Mouse (Mus musculus) bone marrow, adult 2 months (tissue): ENCODE results near the gene Ccdc91. TPM values are rescaled to one million over a fixed set of nuclear protein-coding genes. Genes with fewer than 3 reads are reported as not detected.

Experiments used
- H3K27ac ChIP-seq: fragments of 200-500 bp; 2 replicates; pipeline ENCODE4 v1.5.1; 2012; ENCODE audit warnings: low read depth, mild to moderate bottlenecking, control low read depth, inconsistent platforms, low read length; ENCODE audit not compliant: control insufficient read depth, poor library complexity, insufficient read depth
- H3K4me1 ChIP-seq: fragments of 200-500 bp; 2 replicates; pipeline ENCODE4 v1.6.1; 2011; ENCODE audit warnings: low read length; ENCODE audit not compliant: control insufficient read depth, insufficient read depth
- H3K4me3 ChIP-seq: fragments of 200-500 bp; replicated peaks from 2 replicates; pipeline ENCODE3; 2011; ENCODE audit warnings: mild to moderate bottlenecking, low read depth, low read length, control low read depth; ENCODE audit not compliant: control insufficient read depth
- CTCF ChIP-seq: fragments of 200-500 bp; IDR thresholded peaks from 2 replicates; pipeline ENCODE4 v1.5.1; 2011; ENCODE audit warnings: low read length, control low read depth; ENCODE audit not compliant: control insufficient read depth, insufficient read depth
- POLR2A ChIP-seq: fragments of 200-500 bp; IDR thresholded peaks from 2 replicates; pipeline ENCODE4 v1.6.1; 2011; ENCODE audit warnings: low read depth, mild to moderate bottlenecking, control low read depth, low read length, borderline replicate concordance; ENCODE audit not compliant: control insufficient read depth
- WGBS: fragments of 180-500 bp; shearing (Covaris S2); methylation state at CpG from one replicate; pipeline ENCODE4 v1.1.7; 2018; 5-methylcytosine and 5-hydroxymethylcytosine counted together
- polyA plus RNA-seq: library from polyadenylated mRNA; stranded (reverse); fragments of >200 nt; gene quantifications from 2 replicates; pipeline ENCODE4 v1.2.4, GENCODE M21; 2011; ENCODE audit warnings: low replicate concordance; ENCODE audit not compliant: missing spikeins, insufficient read depth, insufficient read length

Gene Ccdc91
- polyA plus RNA-seq, 1 experiment = 5.7 TPM

DNA sequence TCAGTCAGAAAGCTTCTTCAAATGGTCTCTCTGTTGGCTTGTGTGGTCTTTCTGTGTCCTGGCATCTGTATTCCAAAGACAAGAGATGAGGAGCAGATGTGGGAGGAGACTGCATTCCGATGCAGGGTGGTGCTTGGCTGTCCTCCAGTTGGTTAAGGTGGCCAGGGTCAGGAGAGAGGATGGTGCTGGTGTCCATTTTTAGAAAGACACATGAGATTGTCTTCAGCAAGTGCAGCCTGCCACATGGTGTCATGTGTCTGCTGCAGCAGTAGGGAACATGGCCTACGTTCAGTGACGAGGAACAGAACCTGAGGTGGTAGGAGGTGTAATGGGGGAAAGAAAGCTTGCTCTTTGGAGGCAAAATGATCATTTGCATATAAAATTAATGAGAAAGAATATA is 25.8 kb downstream of the Ccdc91 start:
- WGBS = 95% methylated on average over 3 of the region's 3 CpGs
- Histone ChIP-seq H3K4me3 (no peak overlapping the region), H3K4me1 (no peaks in the 10 kb centered on the region), H3K27ac (no peak overlapping the region)
- TF ChIP-seq CTCF (no peak), POLR2A (no peak)

- no peak overlapping the region for H3K27ac ChIP-seq
- no peaks in the 10 kb centered on the region for H3K4me1 ChIP-seq
- 77% methylated on average over 9 of the region's 9 CpGs for WGBS
- no peak for TF ChIP-seq CTCF
- TF ChIP-seq POLR2A = no peak
- no peak overlapping the region for H3K4me3 ChIP-seq
Measured at GRCm38 (mm10) chr6:147506074-147506473, 30.4 kb downstream of the Ccdc91 start.

- H3K27ac ChIP-seq = no peak overlapping the region
- WGBS = 86% methylated on average over 10 of the region's 10 CpGs
- no peak overlapping the region for H3K4me3 ChIP-seq
- no peaks in the 10 kb centered on the region for H3K4me1 ChIP-seq
- TF ChIP-seq CTCF (no peak), POLR2A (no peak)
Measured at GRCm38 (mm10) chr6:147506496-147506895, 30.9 kb downstream of the Ccdc91 start.

DNA sequence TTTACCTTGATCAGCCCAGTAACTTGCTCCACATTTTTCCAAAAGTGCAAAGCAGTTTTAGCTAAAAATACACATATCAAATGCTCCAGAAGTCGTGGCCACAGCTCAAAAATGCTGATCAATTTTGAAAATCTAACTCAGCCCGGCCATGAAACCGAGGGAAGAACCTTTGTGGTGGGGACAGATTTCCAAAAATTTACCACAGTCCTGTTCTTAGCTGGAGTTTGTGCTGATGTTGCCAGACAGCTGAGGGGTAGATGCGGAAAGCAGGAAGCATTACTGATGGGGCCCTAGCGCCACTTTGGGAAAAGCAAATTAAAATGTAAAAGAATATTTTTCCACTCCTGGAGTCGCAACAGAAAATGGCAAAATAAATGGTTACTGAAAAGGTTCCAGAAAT is 31.6 kb downstream of the Ccdc91 start:
- TF ChIP-seq CTCF = no peak
- TF ChIP-seq POLR2A = no peak
- no peak overlapping the region for H3K27ac ChIP-seq
- no peaks in the 10 kb centered on the region for H3K4me1 ChIP-seq
- H3K4me3 ChIP-seq = no peak overlapping the region
- WGBS = 84% methylated on average over 6 of the region's 6 CpGs

DNA sequence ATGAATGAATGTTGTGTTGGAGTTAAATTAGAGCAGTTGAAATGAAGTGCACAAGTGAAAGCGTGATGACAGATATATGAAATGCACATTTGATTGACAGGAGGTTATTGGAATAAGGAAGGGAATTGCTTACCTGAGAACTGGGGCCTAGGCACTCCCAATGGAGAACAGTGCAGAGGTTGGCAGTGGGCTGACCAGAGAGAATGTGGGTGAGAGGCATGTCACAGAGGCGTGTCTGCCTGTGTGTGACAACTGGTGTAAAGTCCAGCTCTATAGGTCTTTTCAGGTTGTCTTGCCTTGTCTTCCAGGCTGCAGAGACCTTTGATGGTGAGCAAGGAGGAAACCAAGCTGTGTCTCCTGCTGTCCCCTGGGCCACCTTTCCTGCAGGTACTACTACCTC is 34.9 kb downstream of the Ccdc91 start:
- H3K4me1 ChIP-seq = no peaks in the 10 kb centered on the region
- no peak overlapping the region for H3K4me3 ChIP-seq
- WGBS = 73% methylated on average over 2 of the region's 2 CpGs
- no peak overlapping the region for H3K27ac ChIP-seq
- TF ChIP-seq CTCF = no peak
- no peak for TF ChIP-seq POLR2A

- Histone ChIP-seq H3K4me1 (no peaks in the 10 kb centered on the region; the same call in 1 of the 2 replicates), H3K4me3 (no peak overlapping the region), H3K27ac (no peak overlapping the region)
- 84% methylated on average over 8 of the region's 8 CpGs for WGBS
- no peak for TF ChIP-seq POLR2A
Measured at GRCm38 (mm10) chr6:147517909-147518308, 42.3 kb downstream of the Ccdc91 start.

DNA sequence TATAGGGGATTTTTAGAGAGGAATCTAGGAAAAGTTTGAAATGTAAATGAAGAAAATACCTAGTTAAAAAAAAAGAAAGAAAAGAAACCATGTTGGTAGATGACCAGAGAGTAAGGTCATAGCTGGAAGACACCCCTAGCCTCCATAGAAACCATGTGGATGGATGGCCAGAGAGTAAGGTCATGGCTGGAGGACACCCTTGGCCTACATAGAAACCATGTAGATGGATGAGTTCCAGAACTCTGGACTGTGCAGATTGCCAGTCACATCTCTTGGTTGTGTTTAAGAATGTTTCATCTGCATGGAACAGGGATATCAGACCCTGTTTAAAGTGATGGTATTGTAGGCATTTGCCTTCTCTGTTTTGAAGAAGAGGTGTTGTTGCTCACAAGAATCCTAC is 49.6 kb downstream of the Ccdc91 start:
- Histone ChIP-seq H3K4me3 (no peak overlapping the region), H3K27ac (no peak overlapping the region)
- no peak for TF ChIP-seq CTCF
- no peak for TF ChIP-seq POLR2A

DNA sequence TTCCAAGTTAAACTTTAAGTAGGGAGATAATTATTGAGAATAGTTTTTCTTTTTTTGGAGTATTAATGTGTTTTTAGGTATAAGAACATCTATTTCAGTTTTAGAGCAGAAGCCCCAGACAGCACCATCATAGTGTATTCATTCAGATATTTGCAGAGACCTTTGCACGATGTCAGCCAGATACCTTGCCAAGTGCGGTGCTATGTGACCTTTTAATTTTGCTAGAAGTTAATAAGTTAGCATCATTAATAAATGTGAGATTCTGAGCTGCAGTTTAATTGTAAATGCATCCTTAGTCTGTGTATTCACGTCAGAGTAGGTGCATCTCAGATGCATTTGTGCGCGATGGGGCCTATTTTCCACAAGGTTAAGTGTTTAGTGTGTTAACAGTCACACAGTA is 59.3 kb downstream of the Ccdc91 start:
- 86% methylated on average over 5 of the region's 5 CpGs for WGBS
- TF ChIP-seq POLR2A = no peak
- no peak for TF ChIP-seq CTCF

More for the DNA sequence above, 49.6 kb downstream of the Ccdc91 start:
- H3K4me1 ChIP-seq = no peaks in the 10 kb centered on the region; the same call in 1 of the 2 replicates

DNA sequence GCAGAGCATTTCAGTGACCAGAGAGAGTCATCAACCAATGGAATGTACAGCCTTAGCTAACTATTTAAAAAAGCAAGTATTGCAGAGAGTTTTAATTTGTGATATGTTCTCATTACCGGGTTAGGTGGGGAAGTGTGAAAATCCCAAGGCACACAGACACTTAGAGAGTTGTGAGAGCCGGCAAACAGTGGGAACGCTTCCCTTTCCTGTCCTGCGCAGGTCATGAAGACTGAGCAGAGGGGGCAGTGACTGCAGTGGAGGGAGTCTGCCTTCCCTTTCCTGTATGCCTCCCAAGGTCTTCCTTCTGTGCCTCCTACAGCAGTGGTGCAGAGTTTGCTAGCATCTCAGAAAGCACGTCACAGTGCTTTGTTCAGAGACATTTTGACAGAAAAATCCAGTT is 62.6 kb downstream of the Ccdc91 start:
- 78% methylated on average over 5 of the region's 5 CpGs for WGBS
- no peak for TF ChIP-seq CTCF
- no peak for TF ChIP-seq POLR2A
- Histone ChIP-seq H3K4me3 (no peak overlapping the region), H3K27ac (no peak overlapping the region), H3K4me1 (no peaks in the 10 kb centered on the region)

More for the DNA sequence above, 59.3 kb downstream of the Ccdc91 start:
- H3K4me3 ChIP-seq = no peak overlapping the region
- no peaks in the 10 kb centered on the region for H3K4me1 ChIP-seq
- H3K27ac ChIP-seq = no peak overlapping the region
